Mouse (Mus musculus): ENCODE measurements around the gene Gm3415. TPM values are rescaled to one million over a fixed set of nuclear protein-coding genes. Genes with fewer than 3 reads are reported as not detected.
"Not testable (repeated sequence)": the region's sequence is repeated elsewhere in the genome, so short reads cannot be mapped to it uniquely, and the experiment has no call there.

Gene Gm3415
- polyA plus RNA-seq, 1 experiment from 2014 or later: not detected

GRCm38 (mm10) chr5:146585307-146585651, 29.3 kb downstream of the Gm3415 start:
- 8% methylated on average over 10 of the region's 10 CpGs for WGBS
- Histone ChIP-seq H3K9ac (no peak overlapping the region), H3K9me3 (no peaks in the 10 kb centered on the region), H3K27me3 (replicated peaks) (peaks cover 43% of the 10 kb centered on the region), H3K36me3 (no peaks in the 10 kb centered on the region), H3K4me1 (peaks cover 9% of the 10 kb centered on the region; the same call in 1 of the 2 replicates), H3K4me3 (replicated peaks) (peak overlapping the region; percentile 47), H3K4me2 (peak overlapping the region; percentile 94), H3K27ac (no peak overlapping the region)
- ATAC-seq (ENCODE audit: insufficient read depth, low FRiP score, low read depth): no peak

- Histone ChIP-seq H3K27me3 (replicated peaks) (peaks cover 43% of the 10 kb centered on the region), H3K4me3 (replicated peaks) (no peak overlapping the region), H3K27ac (no peak overlapping the region), H3K9me3 (no peaks in the 10 kb centered on the region), H3K4me2 (no peak overlapping the region), H3K4me1 (peaks cover 9% of the 10 kb centered on the region; the same call in 1 of the 2 replicates), H3K36me3 (no peaks in the 10 kb centered on the region), H3K9ac (no peak overlapping the region)
- 70% methylated on average over 8 of the region's 8 CpGs for WGBS
- no peak for ATAC-seq (ENCODE audit: insufficient read depth, low FRiP score, low read depth)
Measured at GRCm38 (mm10) chr5:146586357-146587070, 30.6 kb downstream of the Gm3415 start.

GRCm38 (mm10) chr5:146590987-146591386, 35.1 kb downstream of the Gm3415 start:
- ATAC-seq (ENCODE audit: insufficient read depth, low FRiP score, low read depth): peak; percentile 43; the same call in 1 of the 2 replicates
- no peaks in the 10 kb centered on the region for H3K36me3 ChIP-seq
- H3K4me1 ChIP-seq: no peaks in the 10 kb centered on the region
- no peak overlapping the region for H3K9ac ChIP-seq
- 56% methylated on average over 4 of the region's 4 CpGs for WGBS
- H3K27me3 ChIP-seq (replicated peaks): peaks cover 11% of the 10 kb centered on the region
- H3K4me2 ChIP-seq: no peak overlapping the region
- H3K4me3 ChIP-seq (replicated peaks): no peak overlapping the region
- no peaks in the 10 kb centered on the region for H3K9me3 ChIP-seq
- no peak overlapping the region for H3K27ac ChIP-seq

GRCm38 (mm10) chr5:146591636-146592035, 35.7 kb downstream of the Gm3415 start:
- Histone ChIP-seq H3K4me2 (no peak overlapping the region), H3K27ac (no peak overlapping the region), H3K9ac (no peak overlapping the region), H3K9me3 (no peaks in the 10 kb centered on the region), H3K27me3 (replicated peaks) (peaks cover 6% of the 10 kb centered on the region), H3K4me3 (replicated peaks) (no peak overlapping the region), H3K4me1 (no peaks in the 10 kb centered on the region), H3K36me3 (no peaks in the 10 kb centered on the region)
- WGBS: 68% methylated on average over 4 of the region's 4 CpGs
- ATAC-seq (ENCODE audit: insufficient read depth, low FRiP score, low read depth): no peak

- Histone ChIP-seq H3K9ac (no peak overlapping the region), H3K4me1 (no peaks in the 10 kb centered on the region), H3K27me3 (replicated peaks) (no peaks in the 10 kb centered on the region), H3K4me2 (no peak overlapping the region), H3K4me3 (replicated peaks) (no peak overlapping the region), H3K36me3 (no peaks in the 10 kb centered on the region), H3K27ac (no peak overlapping the region), H3K9me3 (no peaks in the 10 kb centered on the region)
- no peak for ATAC-seq (ENCODE audit: insufficient read depth, low FRiP score, low read depth)
- WGBS: 69% methylated on average over 5 of the region's 5 CpGs
Measured at GRCm38 (mm10) chr5:146592580-146592979, 36.6 kb downstream of the Gm3415 start.

- H3K9ac ChIP-seq: no peak overlapping the region
- no peak for ATAC-seq (ENCODE audit: insufficient read depth, low FRiP score, low read depth)
- H3K27me3 ChIP-seq (replicated peaks): no peaks in the 10 kb centered on the region
- no peaks in the 10 kb centered on the region for H3K4me1 ChIP-seq
- no peak overlapping the region for H3K4me3 ChIP-seq (replicated peaks)
- 60% methylated on average over 18 of the region's 18 CpGs for WGBS
- H3K36me3 ChIP-seq: no peaks in the 10 kb centered on the region
- H3K27ac ChIP-seq: no peak overlapping the region
- H3K9me3 ChIP-seq: no peaks in the 10 kb centered on the region
- H3K4me2 ChIP-seq: no peak overlapping the region
Measured at GRCm38 (mm10) chr5:146596612-146597502, 40.9 kb downstream of the Gm3415 start.

GRCm38 (mm10) chr5:146597503-146597874, 41.6 kb downstream of the Gm3415 start:
- Histone ChIP-seq H3K4me3 (replicated peaks) (no peak overlapping the region), H3K9me3 (no peaks in the 10 kb centered on the region), H3K27me3 (replicated peaks) (no peaks in the 10 kb centered on the region), H3K27ac (no peak overlapping the region), H3K9ac (no peak overlapping the region), H3K36me3 (no peaks in the 10 kb centered on the region), H3K4me1 (no peaks in the 10 kb centered on the region), H3K4me2 (no peak overlapping the region)
- 92% methylated on average over 10 of the region's 10 CpGs for WGBS
- ATAC-seq (ENCODE audit: insufficient read depth, low FRiP score, low read depth): no peak

GRCm38 (mm10) chr5:146598215-146599119, 42.5 kb downstream of the Gm3415 start:
- H3K27ac ChIP-seq: no peak overlapping the region
- 87% methylated on average over 27 of the region's 27 CpGs for WGBS
- H3K27me3 ChIP-seq (replicated peaks): no peaks in the 10 kb centered on the region
- H3K4me2 ChIP-seq: no peak overlapping the region
- no peaks in the 10 kb centered on the region for H3K9me3 ChIP-seq
- H3K36me3 ChIP-seq: no peaks in the 10 kb centered on the region
- no peaks in the 10 kb centered on the region for H3K4me1 ChIP-seq
- H3K4me3 ChIP-seq (replicated peaks): no peak overlapping the region
- ATAC-seq (ENCODE audit: insufficient read depth, low FRiP score, low read depth): no peak
- H3K9ac ChIP-seq: no peak overlapping the region

GRCm38 (mm10) chr5:146599216-146599615, 43.3 kb downstream of the Gm3415 start:
- not testable (repeated sequence) for H3K9ac ChIP-seq; H3K36me3 ChIP-seq; H3K9me3 ChIP-seq; H3K4me1 ChIP-seq; H3K27ac ChIP-seq; ATAC-seq (ENCODE audit: insufficient read depth, low FRiP score, low read depth); H3K27me3 ChIP-seq (replicated peaks); H3K4me3 ChIP-seq (replicated peaks); H3K4me2 ChIP-seq
- WGBS: 73% methylated on average over 7 of the region's 7 CpGs

- no peaks in the 10 kb centered on the region for H3K36me3 ChIP-seq
- H3K9ac ChIP-seq: no peak overlapping the region
- no peak overlapping the region for H3K4me2 ChIP-seq
- no peak overlapping the region for H3K4me3 ChIP-seq (replicated peaks)
- H3K27me3 ChIP-seq (replicated peaks): no peaks in the 10 kb centered on the region
- 58% methylated on average over 5 of the region's 5 CpGs for WGBS
- ATAC-seq (ENCODE audit: insufficient read depth, low FRiP score, low read depth): no peak
- no peaks in the 10 kb centered on the region for H3K9me3 ChIP-seq
- no peaks in the 10 kb centered on the region for H3K4me1 ChIP-seq
- no peak overlapping the region for H3K27ac ChIP-seq
Measured at GRCm38 (mm10) chr5:146599970-146600369, 44.0 kb downstream of the Gm3415 start.

GRCm38 (mm10) chr5:146606221-146606620, 50.3 kb downstream of the Gm3415 start:
- Histone ChIP-seq H3K27ac (no peak overlapping the region), H3K4me3 (replicated peaks) (no peak overlapping the region), H3K4me1 (no peaks in the 10 kb centered on the region), H3K4me2 (no peak overlapping the region), H3K27me3 (replicated peaks) (0 out of 2 replicates have a peak, but pooled peaks cover 3% of the 10 kb centered on the region), H3K9me3 (no peaks in the 10 kb centered on the region), H3K9ac (no peak overlapping the region), H3K36me3 (no peaks in the 10 kb centered on the region)
- 71% methylated on average over 5 of the region's 5 CpGs for WGBS
- no peak for ATAC-seq (ENCODE audit: insufficient read depth, low FRiP score, low read depth)
